Mouse (Mus musculus) heart, postnatal 10 days (tissue): ENCODE measurements around the gene Zfp398. TPM values are rescaled to one million over a fixed set of nuclear protein-coding genes. Genes with fewer than 3 reads are reported as not detected.
A peak's percentile ranks its signal among the peaks of the same experiment; 100 is the strongest.

Experiments
- DNase-seq, 2 experiments: peaks; one replicate each; pipeline ENCODE4 v3.0.0; 2021
- intact Hi-C: fragments of 180-260 bp; cut with DNase I; formaldehyde crosslinking; loops from one replicate; pipeline ENCODE4 v1.15.1; 2025
- total RNA-seq, 2 experiments: library from RNA; stranded (reverse); gene quantifications; 2 replicates each; pipeline ENCODE4 v1.2.3; 2021

Gene Zfp398
- 1 to 10 TPM; 7.1 TPM for total RNA-seq

- peak; percentile 96 to 97 for DNase-seq
- intact Hi-C loops = loop anchor here (5.0 kb wide), 1 partner anchor 42 kb away; the partner anchor contains the start of gene Zfp282
Measured at GRCm38 (mm10) chr6:47835482-47835983, at the start of gene Zfp398. Zfp398 (plus strand) TSS chr6:47835661.

- peak; percentile 87 to 89 for DNase-seq
- intact Hi-C loops = no loop called here
Measured at GRCm38 (mm10) chr6:47787941-47788736, 47.3 kb upstream of the Zfp398 start.

DNA sequence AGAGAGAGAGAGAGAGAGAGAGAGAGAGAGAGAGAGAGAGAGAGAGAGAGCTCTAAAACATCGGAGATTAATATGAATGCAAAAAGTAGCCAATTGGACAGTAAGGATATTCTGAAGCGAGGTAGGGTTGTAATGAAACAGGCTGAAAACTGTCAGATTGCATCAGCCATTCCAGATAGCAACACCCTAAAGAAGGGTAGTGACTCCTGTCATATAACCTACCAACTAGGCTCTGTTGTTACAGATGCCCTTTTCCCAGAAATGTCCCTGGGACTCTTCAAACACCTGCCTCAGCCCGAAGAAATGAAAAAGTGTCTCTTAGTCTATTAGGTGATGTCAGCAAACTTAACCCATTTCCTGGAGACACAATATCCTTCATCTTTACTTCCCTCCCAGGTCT, 46.6 kb upstream of the Zfp398 start:
- peak; percentile 22 to 45 for DNase-seq
- intact Hi-C loops = no loop called here

- intact Hi-C loops = no loop called here
- peak; percentile 22 to 41 for DNase-seq
Measured at GRCm38 (mm10) chr6:47790745-47791144, 44.7 kb upstream of the Zfp398 start.

GRCm38 (mm10) chr6:47792533-47792932, 42.9 kb upstream of the Zfp398 start:
- intact Hi-C loops = no loop called here
- no peak for DNase-seq

GRCm38 (mm10) chr6:47793284-47793683, 42.2 kb upstream of the Zfp398 start:
- intact Hi-C loops = no loop called here
- DNase-seq = no peak

GRCm38 (mm10) chr6:47794106-47794830, 41.2 kb upstream of the Zfp398 start:
- intact Hi-C loops = no loop called here
- peak; percentile 41 to 51 for DNase-seq

DNA sequence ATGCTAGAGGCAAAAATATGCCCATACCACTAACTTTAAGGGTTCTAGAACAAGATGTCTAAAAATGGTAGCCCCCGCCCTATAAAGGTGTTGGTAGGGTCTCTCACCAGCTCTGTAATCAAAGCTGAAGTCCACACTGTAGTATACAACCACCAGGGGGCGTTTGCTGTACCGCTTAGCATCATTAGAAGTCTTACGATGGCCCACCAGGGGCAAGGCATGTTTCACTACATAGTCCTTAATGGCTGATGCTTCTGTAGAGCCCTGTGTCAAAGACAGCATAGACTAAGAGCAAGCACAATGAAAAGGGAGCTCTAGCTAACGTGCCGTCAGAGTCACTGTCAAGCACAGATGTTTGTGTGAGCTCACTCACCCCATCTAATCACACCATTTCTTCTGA, 36.4 kb upstream of the Zfp398 start:
- peak; percentile 63 to 79 for DNase-seq
- intact Hi-C loops = loop anchor here (1.0 kb wide), 1 partner anchor 30 kb away; no protein-coding TSS in a partner anchor

GRCm38 (mm10) chr6:47805520-47805919, 29.9 kb upstream of the Zfp398 start:
- intact Hi-C loops = no loop called here

DNA sequence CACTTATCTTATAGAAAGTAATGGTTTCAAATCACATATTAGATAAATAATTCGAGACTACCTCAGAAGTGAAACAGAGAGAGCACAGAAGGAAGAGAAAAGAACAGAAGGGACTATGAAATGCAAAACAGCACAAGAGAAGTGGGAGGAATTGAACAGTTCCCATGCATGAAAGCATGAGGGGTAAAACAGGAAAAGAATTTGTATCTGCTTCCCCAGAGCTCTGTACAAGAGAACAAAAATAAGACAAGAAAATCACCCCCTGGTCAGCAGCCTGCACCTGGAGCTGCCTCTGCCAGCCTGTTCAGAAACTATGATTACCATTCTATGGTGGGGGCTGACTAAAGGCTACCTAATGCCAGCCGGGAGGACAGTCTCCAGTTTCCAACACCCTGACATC, 28.0 kb upstream of the Zfp398 start:
- intact Hi-C loops = no loop called here
- no peak for DNase-seq

More at GRCm38 (mm10) chr6:47805520-47805919, 29.9 kb upstream of the Zfp398 start:
- no peak for DNase-seq

- no peak for DNase-seq
- intact Hi-C loops = no loop called here
Measured at GRCm38 (mm10) chr6:47808545-47808944, 26.9 kb upstream of the Zfp398 start.

DNA sequence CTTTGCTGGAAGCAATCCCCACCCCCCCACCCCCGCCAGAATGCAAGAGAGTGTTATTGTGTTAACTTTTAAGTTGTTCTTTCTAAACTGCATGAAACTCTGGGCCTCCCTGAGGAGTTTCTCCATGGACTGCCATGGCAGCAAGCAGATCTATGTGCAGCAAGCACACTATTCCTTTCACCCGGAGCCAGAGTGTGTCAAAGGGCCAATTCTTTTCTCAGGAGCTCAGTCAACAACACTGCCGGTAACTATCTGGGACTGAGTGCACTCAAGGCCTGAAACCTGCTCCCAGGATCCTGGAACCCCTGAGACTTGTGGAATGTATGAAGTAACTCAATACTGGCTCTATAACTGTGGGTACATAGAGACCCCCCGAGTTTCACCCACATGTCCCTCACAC, 26.4 kb upstream of the Zfp398 start:
- DNase-seq = no peak
- intact Hi-C loops = no loop called here

- intact Hi-C loops = no loop called here
- DNase-seq = no peak
Measured at GRCm38 (mm10) chr6:47810181-47810580, 25.3 kb upstream of the Zfp398 start.

- DNase-seq = no peak
- intact Hi-C loops = no loop called here
Measured at GRCm38 (mm10) chr6:47811324-47811723, 24.1 kb upstream of the Zfp398 start.

DNA sequence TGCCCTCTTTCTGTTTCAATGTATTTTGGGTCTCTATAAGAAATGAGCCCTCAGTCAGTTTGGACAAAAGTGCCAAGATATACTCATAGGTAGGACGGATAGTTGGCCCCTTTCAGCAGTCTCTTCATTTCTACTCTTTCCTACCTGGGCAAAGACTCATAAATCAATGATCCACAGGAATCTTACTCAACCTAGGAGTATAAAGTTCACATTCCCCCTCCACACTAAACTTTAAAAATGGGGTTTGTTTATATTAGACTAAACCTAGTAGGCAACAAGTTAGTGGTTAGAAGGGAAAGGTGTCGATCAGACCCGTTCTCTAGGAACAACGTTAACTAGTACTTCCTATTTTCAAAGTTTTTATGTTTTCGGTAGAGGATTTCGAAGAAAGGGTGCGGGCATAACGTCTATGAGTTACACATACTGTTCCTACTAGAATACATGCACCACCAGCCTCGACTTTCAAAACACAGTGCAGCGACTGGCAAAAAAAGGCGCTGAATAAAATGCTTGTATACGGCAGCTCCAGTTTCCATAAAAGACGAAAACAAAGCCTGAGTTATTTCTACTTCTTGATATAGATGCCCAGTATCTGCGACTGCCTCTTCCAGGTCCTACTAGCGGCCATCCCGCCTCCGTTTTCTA, 23.1 kb upstream of the Zfp398 start:
- intact Hi-C loops = loop anchor here (2.0 kb wide), 1 partner anchor 16 kb away; no protein-coding TSS in a partner anchor

DNA sequence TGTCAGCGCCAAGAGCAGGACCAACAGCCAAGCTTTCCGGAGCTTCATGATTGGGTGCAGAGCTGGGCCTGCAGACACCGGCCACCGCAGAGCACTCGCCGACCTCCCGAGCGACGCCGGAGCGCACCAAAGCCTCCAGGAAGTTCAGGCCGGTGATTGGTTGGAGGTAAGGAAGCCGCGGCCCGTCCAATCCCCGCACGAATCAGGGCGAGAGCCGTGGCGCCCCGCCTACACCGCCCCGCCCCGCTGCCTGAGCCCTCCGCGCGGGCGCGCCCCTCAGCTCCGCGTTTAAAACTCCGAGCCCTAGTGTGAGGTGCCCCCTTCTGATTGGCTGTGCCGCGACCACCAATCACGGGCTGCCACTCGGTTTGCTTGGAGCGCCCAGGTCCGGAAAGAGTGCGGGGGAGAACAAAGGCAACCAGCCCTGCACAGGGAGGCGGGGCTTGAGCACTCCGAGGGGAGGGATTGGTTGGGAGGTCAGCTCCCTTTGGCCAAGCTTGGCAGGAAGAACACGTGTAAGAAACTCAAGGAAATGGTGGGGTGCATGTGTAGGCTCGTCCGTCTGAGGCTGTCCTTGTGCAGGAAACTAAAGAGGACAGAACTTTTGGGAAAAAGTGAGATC, 22.1 kb upstream of the Zfp398 start, which contains the start of gene Pdia4:
Gene Pdia4, minus strand, starts transcription at position 174 of the 622 bp plus-strand sequence.
- DNase-seq = peak; percentile 98 to 99
- intact Hi-C loops = loop anchor here (2.0 kb wide), 1 partner anchor 15 kb away; no protein-coding TSS in a partner anchor

More for the DNA sequence above, 23.1 kb upstream of the Zfp398 start:
- DNase-seq = no peak

GRCm38 (mm10) chr6:47816151-47816550, 19.3 kb upstream of the Zfp398 start:
- intact Hi-C loops = no loop called here
- DNase-seq = no peak

DNA sequence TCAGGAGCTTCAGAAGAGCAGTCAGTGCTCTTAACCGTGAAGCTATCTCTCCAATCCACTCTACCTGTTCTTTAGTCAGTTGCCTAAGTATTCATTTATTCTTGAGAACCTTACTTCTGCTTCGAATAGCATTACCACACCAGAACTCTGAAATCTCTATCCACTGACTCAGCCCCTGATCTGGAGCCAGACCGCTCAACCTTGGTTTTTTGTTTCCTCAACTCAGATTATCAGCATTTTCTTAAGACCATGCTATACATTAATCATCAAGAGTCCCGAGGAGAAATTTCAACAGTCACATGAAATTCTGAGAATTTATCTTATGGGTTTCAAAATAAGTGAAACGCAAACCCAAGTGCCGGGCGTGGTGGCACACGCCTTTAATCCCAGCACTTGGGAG, 16.7 kb upstream of the Zfp398 start:
- DNase-seq = no peak
- intact Hi-C loops = no loop called here

GRCm38 (mm10) chr6:47819626-47820325, 15.7 kb upstream of the Zfp398 start:
- DNase-seq = no peak

DNA sequence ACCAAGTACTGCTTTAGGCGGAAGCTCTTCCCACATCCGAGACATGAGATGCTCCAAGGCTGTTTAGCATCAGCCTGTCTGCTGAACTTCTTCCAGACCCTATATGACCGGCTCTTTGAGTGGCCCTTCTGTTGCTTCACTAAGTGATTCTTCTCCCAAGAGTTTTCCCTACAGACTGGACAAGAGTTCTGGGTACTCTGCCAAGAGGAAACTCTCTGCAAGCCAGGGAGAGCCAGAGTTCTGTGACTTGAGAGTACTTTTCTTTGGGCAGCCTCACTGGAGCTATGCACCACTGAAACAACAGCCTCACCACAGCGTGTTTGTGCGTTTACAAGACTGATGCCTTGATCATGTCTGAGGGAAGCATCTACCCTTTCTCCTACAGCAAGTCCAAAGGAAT, 14.2 kb upstream of the Zfp398 start:
- no peak for DNase-seq
- intact Hi-C loops = no loop called here

More at GRCm38 (mm10) chr6:47819626-47820325, 15.7 kb upstream of the Zfp398 start:
- intact Hi-C loops = no loop called here
